Mouse (Mus musculus) Patski (cell line): ENCODE data around the gene Nek9. TPM values are rescaled to one million over a fixed set of nuclear protein-coding genes. Genes with fewer than 3 reads are reported as not detected.

Experiments used
- ATAC-seq: fragments of 100-300 bp; one replicate; pipeline ENCODE4 v1.8.0; 2021
- CTCF ChIA-PET: fragments of 350-600 bp; sonication (Branson Sonifier 250); formaldehyde crosslinking; loops from one replicate; lab custom pipeline; 2022; ENCODE audit warnings: inconsistent platforms; lab: Charles Lee
- POLR2A ChIA-PET: fragments of 350-600 bp; sonication (Branson Sonifier 250); formaldehyde crosslinking; loops from one replicate; lab custom pipeline; 2022; ENCODE audit warnings: antibody characterized with exemption, inconsistent platforms; lab: Charles Lee
- DNase-seq: peaks from one replicate; pipeline ENCODE4 v3.0.0-alpha.2; 2011; ENCODE audit warnings: low read depth, low spot score
- H3K27me3 ChIP-seq: fragments of 371-371 bp; one replicate; pipeline ENCODE4 v1.5.1; 2021
- CTCF ChIP-seq: fragments of 100-300 bp; IDR thresholded peaks from one replicate; pipeline ENCODE4 v1.5.1; 2021
- in situ Hi-C: fragments of 300-500 bp; cut with MboI; formaldehyde crosslinking; loops from 3 replicates; pipeline ENCODE4 v1.11.1; 2018; ENCODE audit warnings: low pct_unique_long_range_greater_than_20kb, mixed read lengths
- polyA plus RNA-seq: library from polyadenylated mRNA; unstranded; gene quantifications from one replicate; pipeline ENCODE4 v1.2.3, GENCODE M21; 2021

Gene Nek9
- polyA plus RNA-seq, 1 experiment from 2014 or later, result 82.4 TPM

DNA sequence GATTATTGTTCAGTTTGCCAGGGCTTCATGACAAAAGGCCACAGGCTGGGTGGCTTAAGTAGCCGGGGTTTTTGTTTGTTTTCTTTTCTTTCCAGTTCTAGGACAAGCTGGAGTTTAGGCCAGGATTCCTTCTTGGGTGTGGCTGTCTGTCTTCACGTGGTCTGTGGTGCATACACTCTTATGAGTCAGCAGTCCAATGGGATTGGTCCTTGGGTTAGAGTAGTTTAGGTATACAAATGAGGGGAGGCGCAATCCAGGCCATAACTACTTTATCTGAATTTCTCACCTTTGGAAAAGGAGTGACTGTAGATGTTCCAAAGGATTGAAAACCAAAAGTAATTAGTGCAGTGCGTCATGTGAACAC, 67.3 kb downstream of the Nek9 start:
- ChIA-PET CTCF (no interaction called here), POLR2A (no interaction called here)
- DNase-seq, result no peak
- no peak for ATAC-seq
- no peak for TF ChIP-seq CTCF
- in situ Hi-C loops, result no loop called here
- no peaks in the 10 kb centered on the region for H3K27me3 ChIP-seq

DNA sequence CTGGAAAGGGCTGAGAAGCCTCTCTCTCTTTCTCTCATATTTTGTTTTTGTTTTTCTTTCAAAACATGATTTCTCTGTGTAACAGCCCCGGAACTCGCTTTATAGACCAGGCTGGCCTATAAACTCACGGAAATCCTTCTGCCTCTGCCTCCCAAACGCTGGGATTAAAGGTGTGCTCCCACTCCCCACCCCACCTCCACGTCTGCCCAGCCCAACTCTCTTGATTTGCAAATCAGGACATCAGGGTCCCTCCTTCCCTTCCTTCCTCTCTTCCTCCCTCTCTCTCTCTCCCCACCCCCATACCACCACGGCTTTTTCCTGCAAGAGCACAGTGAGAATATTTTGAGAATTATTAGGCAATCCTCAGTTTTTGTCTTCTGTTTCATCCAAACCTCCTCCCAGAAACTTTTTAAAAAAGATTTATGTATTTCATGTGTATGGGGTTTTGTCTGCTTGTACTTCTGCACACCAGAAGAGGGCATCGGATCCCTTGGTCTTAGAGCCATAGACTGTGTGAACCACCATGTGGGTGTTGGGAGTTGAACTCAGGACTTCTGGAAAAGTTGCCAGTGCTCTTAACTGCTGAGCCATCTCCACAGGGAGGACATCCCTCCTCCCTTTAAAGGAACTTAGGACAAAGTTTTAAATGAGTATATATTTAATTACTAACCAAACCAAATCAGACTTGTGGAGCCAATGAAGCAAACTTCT, 67.9 kb downstream of the Nek9 start:
- ATAC-seq (no peak), DNase-seq (no peak)
- H3K27me3 ChIP-seq, result no peaks in the 10 kb centered on the region
- ChIA-PET CTCF (no interaction called here), POLR2A (no interaction called here)
- no peak for TF ChIP-seq CTCF
- in situ Hi-C loops, result no loop called here

DNA sequence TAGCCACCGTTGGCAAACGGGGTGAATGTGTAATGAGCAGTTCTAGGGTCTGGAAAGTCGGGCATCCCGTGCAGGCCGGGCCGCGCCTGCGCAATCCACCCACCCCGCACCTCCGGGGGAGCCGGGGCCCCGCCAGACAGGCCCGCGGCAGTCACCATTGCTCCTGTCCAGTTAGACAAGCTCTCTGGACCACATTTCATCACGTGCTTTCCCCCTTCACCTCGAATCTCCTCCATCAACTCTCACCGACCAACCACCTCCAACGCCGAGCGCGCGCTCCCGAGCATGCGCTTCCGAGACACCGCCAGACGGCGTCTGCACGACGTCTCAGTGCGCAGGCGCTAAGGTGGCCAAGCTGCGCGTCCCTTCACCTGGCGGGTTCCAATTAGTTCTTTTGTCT, 68.8 kb downstream of the Nek9 start, which contains the start of gene Mlh3:
TSS of gene Mlh3 (minus strand) at position 281 of the 400 bp plus-strand sequence.
- ATAC-seq, result peak; percentile 31
- CTCF ChIA-PET, result no interaction called here
- in situ Hi-C loops, result no loop called here

DNA sequence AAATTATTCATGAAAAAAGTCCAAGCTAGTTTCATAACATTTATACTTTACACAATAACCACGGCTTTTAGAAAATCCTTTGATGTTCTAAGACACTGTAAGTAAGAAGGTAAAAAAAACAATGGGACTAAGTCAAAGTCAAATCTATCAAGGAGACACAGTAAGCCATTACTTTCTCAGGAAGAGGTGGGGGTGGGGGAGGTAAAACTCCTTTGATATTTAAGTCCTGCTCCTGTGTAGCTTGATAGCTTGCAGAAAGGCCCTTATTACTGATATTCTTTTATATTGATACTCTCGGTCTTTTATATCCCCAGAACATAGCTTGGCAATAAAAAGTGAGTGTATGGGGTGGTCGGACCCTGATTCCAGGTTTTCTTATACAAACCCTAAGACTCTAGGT, 69.3 kb downstream of the Nek9 start:
- ATAC-seq (no peak), DNase-seq (no peak)
- no peaks in the 10 kb centered on the region for H3K27me3 ChIP-seq
- CTCF ChIA-PET, result no interaction called here
- in situ Hi-C loops, result no loop called here
- POLR2A ChIA-PET, result no interaction called here
- TF ChIP-seq CTCF, result no peak

More for the DNA sequence above, 68.8 kb downstream of the Nek9 start, which contains the start of gene Mlh3:
- POLR2A ChIA-PET, result no interaction called here
- DNase-seq, result no peak
- TF ChIP-seq CTCF, result no peak
- no peaks in the 10 kb centered on the region for H3K27me3 ChIP-seq

DNA sequence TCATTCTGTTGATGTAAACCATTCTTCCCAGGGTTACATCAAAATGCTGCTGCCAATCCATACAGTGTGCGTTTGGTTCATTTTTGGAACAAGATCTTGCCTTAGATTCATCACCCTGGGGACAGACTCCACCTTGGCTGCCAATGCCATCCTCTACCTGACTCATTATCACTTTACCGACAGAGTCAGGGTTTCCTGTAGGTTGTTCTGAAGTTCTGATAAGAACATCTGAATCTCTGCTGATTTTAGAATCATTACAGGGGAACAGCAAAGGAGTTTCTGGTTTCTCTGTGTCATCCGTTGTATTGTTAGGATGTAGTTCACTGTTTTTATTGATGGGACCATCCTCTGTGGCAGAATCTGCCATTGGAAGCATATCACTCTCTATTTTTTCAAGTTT, 72.9 kb downstream of the Nek9 start:
- no peak for DNase-seq
- no peaks in the 10 kb centered on the region for H3K27me3 ChIP-seq
- POLR2A ChIA-PET, result no interaction called here
- no peak for TF ChIP-seq CTCF
- in situ Hi-C loops, result no loop called here
- CTCF ChIA-PET, result no interaction called here
- no peak for ATAC-seq

DNA sequence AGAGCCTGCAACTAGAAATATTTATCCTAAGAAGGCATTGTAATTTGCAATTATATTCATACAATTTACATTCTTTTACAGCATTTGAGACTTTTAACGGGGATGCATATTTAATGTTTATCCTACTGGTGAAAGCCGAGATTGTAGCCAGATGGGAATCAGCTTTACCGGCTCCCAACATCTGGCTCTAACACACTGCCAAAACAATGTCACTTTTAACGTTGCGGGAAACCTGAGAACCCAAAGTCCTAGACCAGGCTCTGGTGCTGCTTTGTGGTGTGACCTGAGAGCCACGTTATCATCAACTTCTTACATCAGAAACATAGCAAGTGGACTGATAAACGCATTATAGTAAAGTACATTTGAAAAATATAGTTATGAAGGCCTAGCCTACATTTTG, 74.2 kb downstream of the Nek9 start:
- in situ Hi-C loops, result no loop called here
- TF ChIP-seq CTCF, result no peak
- H3K27me3 ChIP-seq, result no peaks in the 10 kb centered on the region
- ChIA-PET POLR2A (no interaction called here), CTCF (interaction anchor here (1.0 kb wide), 1 partner anchor 12 kb away, joined by 4 read pairs; no protein-coding TSS in a partner anchor)
- no peak for ATAC-seq
- no peak for DNase-seq

DNA sequence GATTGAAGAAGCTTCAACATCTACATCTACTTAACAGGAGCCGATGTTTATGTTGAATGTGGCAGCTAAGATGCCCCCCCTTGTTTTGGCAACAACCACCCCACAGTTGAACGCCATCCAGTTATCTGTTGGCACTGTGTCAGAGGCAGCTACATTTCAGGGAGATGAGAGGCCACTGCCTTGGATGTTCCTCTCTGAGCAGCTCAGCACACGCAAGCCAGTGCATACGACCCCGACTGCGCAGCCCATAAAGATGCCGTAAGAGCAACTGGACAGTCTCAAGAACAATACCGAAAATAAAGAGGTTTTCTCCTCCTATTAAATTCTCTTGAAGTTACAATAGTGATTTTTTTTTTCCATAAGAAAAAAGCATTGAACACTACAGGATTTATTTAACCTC, 74.6 kb downstream of the Nek9 start:
- ATAC-seq (no peak), DNase-seq (no peak)
- POLR2A ChIA-PET, result no interaction called here
- in situ Hi-C loops, result no loop called here
- CTCF ChIA-PET, result interaction anchor here (1.0 kb wide), 1 partner anchor 11 kb away, joined by 4 read pairs; no protein-coding TSS in a partner anchor
- H3K27me3 ChIP-seq, result no peaks in the 10 kb centered on the region
- no peak for TF ChIP-seq CTCF

DNA sequence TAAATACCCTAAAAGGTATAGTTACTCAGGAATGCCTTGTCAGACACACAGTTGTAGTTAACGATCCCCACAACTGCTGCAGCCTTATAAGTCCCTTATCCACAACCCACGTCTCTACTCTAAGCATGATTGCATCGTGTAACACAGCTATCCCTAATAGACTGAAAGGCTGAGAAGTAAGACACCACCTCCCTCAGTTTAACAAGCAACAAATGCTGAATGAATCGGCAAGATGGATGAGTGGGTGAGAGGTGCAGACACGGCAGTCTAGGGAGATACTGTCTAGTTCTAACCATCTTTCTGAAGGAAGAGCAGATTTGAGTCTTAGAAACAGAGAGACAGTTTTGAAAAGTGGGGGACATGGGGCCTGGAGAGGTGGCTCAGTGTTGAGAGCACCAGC, 76.0 kb downstream of the Nek9 start:
- ChIA-PET POLR2A (no interaction called here), CTCF (interaction anchor here (1.5 kb wide), 1 partner anchor 10 kb away, joined by 3 read pairs; no protein-coding TSS in a partner anchor)
- in situ Hi-C loops, result no loop called here
- no peaks in the 10 kb centered on the region for H3K27me3 ChIP-seq
- DNase-seq, result no peak
- ATAC-seq, result no peak
- TF ChIP-seq CTCF, result no peak

DNA sequence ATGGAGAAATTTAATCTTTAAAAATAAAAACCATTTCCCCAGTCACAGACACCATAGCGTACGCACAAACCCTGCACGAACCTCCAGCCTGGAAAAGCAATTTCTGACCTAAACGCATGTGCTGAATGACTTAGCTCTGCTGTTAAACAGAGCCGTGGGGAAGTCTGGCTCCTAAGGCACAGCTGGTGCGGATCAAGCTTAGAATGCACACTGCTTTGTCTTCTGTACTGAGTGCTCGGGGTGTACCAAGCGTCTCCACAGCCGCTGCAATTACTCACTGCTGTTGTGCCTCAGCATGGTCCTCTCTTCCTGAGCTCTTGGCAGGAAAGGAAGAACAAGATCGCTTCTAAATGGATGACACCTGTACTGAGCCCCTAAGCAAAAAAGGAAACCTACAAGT, 76.7 kb downstream of the Nek9 start:
- in situ Hi-C loops, result no loop called here
- DNase-seq, result no peak
- no peaks in the 10 kb centered on the region for H3K27me3 ChIP-seq
- no peak for TF ChIP-seq CTCF
- POLR2A ChIA-PET, result no interaction called here
- no peak for ATAC-seq
- CTCF ChIA-PET, result interaction anchor here (1.5 kb wide), 1 partner anchor 9 kb away, joined by 3 read pairs; no protein-coding TSS in a partner anchor

DNA sequence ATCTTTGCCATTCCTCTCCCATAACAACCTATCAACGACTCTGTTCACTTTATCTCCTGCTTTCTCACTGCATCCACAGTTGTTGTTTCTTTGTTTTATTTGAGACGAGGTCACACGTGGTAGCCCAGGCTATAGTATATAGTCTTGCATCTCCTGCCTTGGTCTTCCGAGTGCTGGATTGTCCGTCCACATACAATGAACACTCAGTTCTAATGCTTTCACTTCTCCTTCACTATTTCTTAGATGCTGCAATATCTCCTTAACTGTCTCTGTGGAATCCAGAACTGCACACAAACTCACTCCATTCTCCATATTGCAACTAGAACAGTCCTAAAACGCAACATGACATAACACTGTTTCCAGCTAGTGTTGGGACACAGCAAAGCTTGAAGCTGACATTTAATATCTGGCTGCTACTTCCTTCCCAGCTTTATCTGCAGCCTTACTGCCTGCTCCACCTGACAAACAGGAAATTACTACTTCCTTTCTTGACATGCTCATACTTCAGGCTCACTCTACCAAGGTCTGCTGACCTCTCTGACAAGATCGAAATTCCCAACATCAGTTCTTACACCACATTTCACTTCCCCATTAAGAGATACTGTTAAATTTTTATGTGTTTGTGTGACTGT, 82.0 kb downstream of the Nek9 start:
- ChIA-PET POLR2A (no interaction called here), CTCF (interaction anchor here (1.1 kb wide), 1 partner anchor 10 kb away, joined by 5 read pairs; no protein-coding TSS in a partner anchor)
- no peaks in the 10 kb centered on the region for H3K27me3 ChIP-seq
- no peak for DNase-seq
- in situ Hi-C loops, result no loop called here
- no peak for ATAC-seq
- TF ChIP-seq CTCF, result no peak

DNA sequence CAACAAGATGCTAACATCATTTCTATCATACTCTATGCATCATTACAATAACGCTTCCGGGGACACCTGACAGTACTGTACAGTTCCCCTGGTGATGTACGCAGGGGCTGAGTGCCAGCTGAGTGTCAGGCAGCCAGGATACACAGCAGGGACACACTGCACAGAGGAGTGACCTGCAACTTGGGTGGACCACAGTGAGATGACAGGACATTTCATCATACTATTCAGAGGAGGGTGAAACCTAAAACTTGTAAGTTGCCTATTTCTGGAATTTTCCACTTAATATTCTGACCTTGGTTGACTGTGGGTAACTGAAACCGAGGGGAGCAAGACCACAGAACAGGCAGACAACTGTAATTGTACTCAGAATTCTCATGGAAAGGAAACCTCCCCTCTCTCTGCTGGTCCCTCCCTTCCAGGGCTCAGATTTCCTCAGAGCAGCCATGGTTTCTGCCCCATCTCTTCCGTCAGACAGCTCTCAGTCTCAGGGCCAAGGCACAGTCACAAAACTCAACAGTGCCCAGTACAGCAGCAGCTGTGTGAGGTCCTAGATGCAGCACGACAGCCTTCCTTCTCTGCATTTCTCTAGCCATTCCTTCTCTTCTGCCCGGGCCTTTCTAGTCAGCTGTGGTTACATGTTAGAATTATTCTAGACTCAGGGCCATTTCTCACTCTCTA, 82.9 kb downstream of the Nek9 start:
- POLR2A ChIA-PET, result no interaction called here
- DNase-seq, result no peak
- in situ Hi-C loops, result no loop called here
- TF ChIP-seq CTCF, result no peak
- H3K27me3 ChIP-seq, result no peaks in the 10 kb centered on the region
- CTCF ChIA-PET, result interaction anchor here (1.1 kb wide), 1 partner anchor 9 kb away, joined by 5 read pairs; no protein-coding TSS in a partner anchor
- ATAC-seq, result no peak
